Mouse (Mus musculus): Measurements from ENCODE around the gene Dab1.

Gene Dab1

DNA sequence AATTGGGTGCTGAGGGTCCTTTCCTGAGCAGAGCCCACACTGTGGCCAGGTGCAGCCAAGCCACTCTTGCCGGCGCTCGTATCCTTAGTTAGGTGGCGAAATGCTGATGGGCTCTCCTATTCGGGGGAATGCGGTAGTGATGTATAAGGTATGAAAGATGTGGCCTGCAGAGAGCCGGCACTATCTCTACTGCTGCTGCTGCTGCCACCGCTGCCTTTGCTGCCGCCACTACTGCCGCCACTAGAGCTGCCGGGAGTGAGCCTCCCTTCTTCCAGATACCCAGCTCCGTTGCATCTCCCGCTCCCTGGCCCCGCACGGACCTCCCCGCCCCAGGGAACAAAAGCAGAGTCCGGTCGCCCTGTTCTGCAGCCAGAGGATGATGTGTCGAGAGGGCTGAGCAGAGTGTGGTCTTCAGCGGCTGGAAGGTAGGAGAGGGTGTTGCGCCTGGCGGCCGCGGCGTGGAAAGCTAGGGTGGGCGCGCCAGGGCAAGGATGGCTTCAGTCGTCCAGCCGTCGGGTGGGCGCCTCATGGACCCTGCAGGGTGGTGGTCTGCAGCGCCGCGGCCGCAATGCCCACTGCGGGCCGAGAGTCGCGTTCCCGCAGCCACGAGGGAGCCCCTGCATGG is at the start of gene Dab1:
Gene Dab1 (plus strand): TSS at position 39 of the 625 bp plus-strand sequence.
- peak in 1 of 2 experiments; percentile 15 for DNase-seq

DNA sequence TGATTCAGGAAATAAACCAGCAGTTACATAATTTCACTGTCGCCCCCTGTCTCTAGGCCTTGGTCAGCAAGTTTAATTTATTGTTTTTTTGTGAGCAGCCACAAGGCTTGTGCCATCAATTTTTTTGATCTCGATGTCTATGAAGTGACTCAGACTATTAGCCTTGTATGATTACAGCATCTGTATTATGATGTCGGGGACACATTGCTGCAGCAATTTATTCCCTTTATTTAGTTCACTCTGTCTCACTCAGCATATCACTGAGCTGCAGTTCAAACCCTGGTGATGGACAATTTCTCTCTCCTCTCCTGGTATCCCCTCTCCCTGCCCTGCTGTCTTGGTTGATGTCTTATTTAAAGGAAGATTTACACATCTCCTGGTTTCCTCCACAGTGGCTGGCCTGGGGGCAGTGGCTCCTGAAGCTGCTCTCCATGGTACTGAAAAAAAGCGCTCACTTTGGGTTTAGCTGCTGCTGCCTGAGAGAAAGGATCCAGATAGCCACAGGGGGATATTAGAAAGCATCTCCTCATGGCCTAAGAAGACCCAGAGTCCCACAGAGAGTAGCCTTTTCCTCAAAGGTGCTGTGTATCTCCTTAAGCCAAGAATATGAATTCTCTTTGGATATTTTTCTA is 47.3 kb upstream of the Dab1 start:
- no peak for DNase-seq

DNA sequence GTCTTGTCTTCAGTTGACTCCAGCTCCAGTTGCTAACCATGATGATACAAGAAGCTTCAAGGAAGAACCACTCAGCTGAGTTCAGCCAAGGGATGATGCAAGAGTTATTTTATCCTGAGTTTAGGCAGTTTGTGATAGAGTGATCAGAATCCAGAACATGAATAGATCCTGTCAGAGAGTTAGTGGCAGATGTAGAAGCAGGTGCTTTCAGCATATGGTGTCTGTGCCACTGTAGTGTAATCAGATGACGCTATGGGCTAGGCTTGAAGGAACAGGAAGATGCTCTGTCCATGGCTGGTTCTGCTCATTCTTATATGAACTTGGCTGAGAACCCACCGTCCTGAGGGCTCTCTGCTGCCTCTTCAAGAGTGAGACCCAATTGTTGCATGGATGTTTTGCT is 43.6 kb upstream of the Dab1 start:
- DNase-seq: no peak

DNA sequence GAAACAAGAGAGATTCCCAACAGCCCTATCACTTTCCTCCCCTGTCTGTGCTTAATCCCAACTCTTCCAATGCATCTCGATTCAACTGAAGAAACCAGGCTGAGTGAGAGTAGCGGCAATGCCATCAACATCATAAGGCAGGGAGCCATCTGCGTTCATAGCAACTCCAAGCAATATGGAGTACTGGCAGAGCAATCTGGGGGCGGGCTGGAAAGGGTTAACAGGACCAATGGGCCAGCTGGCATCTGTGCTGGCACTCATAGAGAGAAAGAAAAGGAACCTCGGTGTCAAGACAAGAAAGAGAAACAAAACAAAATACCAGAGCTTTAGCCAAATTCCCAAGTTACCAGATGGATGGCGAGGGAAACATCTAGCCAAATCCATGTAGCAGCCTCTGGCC is 42.9 kb upstream of the Dab1 start:
- peak in 1 of 2 experiments; percentile 17 for DNase-seq

DNA sequence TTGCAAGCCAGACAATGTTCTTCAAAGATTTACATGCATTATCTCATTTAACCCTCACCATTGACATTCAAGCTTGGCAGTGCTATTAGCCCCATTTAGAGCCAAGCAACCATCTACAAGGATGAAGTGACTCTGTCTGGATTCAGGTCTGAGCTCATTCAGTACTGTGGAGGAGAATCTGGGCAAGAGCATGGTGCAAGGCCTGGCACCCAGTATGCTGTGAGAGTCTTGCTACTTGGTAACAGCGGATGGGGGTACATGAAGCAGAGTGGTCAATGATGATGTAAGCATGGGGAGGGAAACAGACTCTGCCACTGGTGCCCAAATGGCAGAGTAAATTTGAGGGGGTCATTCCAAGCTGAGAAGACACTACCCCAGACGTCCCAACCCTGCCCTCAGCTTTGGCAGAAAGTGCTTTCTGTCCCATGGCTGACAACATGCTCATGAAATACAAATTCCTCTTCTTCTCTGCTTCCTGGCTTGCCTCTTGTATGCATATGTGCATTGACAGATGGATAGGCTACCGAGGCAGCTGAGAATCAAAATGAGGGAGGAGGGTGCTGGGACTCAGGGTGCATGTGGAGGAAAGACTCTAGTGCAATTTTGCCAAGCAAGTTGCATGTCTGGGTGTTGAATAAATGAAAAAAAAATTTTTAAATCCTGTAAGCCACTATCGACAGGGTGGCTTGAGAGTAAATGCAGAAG is 41.9 kb upstream of the Dab1 start:
- DNase-seq: peak in 1 of 2 experiments; percentile 22

DNA sequence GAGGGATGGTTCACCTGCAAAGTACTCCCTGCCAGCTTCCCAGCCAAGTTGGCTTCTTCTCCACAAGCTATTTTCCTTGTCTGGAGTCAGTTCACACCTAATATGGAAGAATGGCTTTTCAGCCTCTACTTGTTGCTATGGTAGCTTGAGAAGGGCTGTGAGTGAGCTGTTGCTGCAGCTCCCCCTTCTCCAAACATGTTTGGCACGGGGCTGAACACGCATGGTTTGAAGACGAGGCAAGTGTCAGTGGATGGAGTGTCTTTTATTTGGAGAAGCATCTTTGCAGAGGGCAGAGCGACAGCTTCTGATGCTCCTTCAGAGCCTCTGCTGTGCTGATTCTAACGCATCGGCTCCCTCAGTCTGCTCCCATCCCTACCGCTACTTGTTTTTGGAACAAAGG is 41.3 kb upstream of the Dab1 start:
- no peak for DNase-seq

DNA sequence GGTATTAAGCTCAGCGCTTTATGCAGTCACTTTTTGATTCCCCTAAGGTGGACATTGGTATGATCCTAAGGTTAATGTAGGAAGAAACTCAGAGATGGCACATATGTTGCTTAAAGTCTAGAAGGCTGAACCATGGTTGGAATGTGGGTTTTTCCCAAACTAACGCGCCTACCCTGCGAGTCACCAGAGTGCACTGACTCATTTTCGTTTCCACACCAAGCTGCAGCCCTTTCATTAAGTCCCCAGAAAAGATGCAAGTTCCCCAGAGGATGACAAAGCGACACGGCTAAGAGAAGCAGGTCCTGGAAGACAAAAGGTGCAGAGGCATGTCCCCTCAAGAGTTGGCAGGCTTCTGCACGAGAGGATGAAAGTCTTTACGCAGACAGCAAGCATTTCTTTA is 39.1 kb upstream of the Dab1 start:
- DNase-seq: no peak

DNA sequence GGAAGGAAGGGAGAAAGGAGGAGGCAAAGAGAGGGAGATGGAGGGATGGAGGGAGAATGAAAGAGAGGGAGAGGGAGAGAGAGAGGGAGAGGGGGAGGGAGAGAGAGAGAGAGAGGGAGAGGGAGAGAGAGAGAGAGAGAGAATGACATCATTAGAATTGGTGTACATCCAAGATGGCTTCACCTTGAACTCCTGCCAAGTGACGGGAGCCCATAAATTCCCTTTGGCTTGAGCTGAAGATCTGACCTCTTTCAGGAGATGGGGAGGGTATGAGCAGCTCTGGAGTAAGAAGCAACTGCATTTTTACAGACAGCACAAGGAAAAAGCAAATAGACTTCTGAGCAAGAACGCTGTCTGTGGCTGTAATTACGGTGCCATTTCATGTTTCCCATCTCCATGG is 4.1 kb upstream of the Dab1 start:
- DNase-seq: peak in 1 of 2 experiments; percentile 16

DNA sequence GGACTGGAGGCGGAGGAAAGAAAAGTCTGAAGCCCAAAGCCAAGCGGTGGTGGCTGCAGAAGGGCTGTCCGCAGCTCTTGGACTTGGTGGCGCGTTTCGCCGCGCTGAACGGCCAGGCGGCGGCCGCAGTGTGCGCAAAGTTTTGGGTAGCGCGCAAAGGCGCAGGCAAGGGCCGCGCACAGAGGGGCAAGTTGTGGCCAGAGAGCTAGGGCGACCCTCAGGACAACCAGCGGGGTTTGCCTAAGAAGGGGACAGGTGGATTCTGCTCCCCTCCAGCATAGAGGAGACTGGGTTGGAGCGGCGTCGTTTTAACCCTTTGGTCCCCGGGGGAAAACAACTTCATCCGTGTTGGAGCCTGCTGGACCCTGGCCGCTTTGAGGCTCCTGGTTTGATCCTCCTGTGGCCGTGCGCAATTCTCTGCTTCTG is 800 bp downstream of the Dab1 start:
- peak; percentile 19 to 36 for DNase-seq

DNA sequence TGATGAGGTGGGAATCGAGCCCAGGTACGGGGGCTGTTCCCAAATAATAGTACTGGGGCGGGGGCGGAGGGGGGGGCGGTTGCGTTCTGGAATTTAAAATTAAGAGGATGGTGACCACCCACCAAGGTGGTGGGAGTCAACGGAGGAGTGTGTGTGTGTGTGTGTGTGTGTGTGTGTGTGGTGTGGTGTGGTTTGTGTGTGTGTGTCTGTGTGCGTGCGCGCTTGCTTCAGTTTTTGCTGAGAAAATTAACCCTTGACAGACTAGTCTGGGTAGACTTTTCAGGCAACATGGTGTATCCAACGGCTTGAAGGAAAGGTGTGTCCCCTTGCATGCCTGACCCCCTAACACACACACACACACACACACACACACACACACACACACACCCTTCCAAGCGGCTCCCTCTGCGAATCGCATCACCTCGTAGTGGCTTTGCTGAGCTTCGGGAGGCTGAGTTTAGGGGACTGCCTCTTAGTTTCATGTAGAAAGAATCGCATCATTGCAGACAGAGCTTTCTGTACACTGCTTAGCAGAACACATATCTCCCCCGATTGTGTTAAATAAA is 1.5 kb downstream of the Dab1 start:
- no peak for DNase-seq

DNA sequence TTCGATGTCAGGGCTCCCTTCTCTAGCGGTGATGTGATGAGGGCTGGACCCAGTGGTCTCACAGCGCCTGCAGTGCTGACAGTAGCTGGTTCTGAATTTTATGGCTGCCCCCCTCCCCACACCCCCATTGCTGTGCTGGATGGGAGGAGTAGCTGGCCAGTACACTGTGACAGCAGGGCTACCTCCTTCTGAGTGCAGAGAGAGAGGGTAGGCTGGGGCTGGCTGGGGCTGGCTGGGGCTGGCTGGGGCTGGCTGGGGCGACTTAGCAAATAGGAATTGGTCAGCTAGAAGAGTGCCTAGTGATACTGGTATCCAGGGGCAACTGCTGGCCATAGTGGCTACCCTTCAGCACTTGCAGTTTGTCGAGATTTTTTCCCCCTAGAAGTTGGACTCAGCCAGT is 2.4 kb downstream of the Dab1 start:
- no peak for DNase-seq

DNA sequence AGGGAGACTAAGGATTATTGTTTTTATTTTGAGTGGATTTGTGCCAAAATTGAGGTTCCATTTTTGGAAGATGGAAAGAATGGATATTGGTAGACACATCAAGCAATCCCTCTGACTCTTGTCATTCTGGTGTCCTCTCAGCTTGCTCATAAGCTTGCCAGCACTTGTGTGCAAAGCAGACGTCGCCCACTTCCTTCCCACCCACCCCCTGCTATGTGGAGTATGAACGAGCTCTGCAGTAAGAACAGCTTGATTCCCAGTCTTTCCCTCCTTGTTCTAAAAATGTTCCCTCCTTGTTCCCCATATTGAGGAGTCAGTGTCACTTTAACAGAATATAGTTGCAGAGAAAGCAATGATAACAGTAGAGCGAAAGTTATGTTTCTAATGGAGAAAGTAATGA is 11.0 kb downstream of the Dab1 start:
- DNase-seq: no peak

DNA sequence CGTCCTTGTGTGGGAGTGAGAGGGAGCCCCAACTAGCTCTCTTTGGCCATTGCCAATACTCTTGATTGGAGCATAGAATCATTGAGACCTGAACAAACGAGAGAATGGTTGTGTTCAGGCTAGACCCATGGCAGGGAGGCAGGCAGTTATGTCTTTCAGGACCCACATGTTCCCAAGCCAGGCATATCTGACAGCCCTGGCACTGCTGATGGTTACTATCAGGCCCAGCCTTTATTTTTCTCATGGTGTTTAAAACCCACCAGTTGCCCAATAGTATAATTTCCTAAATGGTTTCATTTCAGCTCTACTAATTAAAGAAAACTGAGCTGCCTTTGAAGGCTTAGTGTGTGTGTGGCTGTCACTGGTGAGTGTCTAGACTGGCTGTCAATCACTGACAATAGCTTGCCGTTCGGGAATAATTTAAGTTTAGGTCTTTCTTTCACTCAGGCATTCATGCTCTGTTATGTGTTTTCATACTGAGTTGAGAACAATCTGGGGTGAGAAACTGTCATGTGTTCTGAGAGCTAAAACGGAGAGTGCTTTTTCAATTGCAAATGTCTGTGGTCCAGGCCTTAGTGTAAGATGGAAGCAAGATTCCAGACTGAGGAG is 17.1 kb downstream of the Dab1 start:
- DNase-seq: no peak

DNA sequence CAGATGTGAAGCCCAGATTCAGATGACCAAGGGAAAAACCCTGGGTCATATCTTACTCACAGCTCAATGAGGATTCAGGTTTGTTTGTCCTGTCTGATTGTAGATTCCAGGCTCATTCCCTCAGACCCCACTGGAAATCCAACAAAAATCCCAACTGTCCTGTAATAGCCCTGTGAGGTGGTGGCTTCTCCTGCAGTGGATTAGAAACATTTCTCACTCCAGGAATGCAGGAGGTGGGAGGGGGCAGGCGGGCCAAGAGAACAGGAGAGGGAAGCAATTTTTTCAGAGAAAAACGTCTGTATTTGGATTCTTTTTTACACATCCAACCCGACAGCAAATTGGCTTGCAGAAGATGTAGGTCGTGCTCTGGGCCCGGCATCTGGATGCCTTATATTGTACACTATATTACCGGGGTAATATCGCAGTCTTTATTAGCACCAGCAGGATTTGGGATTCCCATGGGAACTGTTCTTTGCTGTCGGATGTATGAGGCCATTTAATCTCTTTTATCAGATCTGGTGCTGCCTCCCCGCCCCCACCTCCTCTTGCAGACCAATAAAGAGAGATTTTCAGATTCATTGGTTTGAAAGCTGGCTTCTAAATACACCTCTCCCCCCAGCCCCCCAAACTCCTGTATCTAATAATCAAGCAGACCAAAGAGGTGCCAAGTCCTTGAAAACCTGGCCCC is 29.2 kb downstream of the Dab1 start:
- DNase-seq: no peak

DNA sequence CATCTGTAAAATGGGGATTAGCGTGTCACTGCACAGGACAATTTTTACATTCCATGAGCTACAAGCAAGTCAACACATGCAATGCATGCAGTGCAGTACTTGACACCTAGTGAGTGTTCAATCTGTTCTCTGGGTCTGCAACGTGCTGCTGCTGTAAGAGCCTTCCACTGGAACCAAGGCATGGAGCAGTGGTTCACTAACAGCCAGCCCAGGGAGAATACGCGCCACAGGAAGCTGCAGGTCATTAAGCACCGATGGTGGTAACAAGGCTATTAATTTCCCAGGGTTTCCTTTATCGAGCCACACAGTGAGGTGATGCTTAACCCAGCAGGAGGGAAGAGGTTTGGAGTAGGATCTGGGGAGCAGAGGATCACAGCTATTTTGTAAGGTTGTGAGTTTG is 36.6 kb downstream of the Dab1 start:
- no peak for DNase-seq

DNA sequence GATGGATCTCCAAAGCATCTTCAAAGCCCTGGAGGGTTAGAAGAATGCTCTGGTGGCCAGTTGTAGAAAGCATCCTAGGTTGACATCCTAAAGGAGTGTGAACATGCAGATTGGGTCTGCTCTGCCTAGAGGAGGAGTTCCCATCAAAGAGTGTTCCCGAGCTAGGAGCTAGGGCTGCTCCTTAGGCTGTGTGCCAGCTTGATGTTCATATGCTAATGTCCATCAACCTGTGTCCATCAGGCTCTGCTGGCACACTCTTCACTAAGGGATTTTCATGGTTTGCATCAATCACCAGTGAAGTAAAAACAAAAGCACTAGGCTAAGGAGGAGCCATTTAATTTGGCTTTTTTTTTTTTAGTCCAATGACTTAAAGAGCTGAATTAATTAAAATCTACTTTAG is 42.2 kb downstream of the Dab1 start:
- DNase-seq: no peak

DNA sequence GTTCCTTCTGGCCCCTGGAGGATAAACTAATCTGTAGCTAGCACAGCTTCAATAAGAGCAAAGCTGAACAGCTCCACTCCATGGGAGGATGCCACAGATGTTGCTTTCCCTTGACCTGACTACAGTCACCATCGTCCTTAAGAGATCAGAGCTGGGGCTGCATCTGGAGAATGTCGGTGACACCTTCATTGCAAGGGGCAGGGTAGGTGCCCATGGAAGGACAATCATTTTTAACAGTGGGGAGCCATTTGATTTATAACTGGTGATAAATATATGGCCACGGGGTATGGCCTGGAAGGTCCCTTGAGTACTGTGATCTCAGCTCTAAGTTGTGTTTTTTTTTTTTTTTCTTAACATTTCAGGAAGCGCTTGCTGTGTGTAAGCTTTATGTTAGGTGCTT is 48.3 kb downstream of the Dab1 start:
- no peak for DNase-seq

DNA sequence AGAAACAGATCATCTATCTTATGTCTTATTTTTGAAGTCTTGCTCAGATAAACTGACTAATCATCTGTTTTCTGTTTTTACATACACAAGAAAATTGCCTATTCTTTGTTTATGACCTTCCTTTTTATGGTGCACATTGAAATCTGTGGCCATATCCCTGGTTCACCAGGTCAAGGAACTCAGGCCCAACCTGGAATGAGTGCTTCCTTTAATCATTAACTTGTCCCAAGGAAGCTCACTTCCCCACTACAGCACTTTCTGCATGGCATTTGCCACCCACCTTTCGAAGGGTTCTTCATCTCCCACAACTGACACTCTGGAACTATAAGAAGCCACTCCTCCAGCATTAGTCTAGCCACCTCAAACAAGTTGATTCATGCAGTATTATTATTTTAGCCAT is 58.0 kb downstream of the Dab1 start:
- DNase-seq: no peak

DNA sequence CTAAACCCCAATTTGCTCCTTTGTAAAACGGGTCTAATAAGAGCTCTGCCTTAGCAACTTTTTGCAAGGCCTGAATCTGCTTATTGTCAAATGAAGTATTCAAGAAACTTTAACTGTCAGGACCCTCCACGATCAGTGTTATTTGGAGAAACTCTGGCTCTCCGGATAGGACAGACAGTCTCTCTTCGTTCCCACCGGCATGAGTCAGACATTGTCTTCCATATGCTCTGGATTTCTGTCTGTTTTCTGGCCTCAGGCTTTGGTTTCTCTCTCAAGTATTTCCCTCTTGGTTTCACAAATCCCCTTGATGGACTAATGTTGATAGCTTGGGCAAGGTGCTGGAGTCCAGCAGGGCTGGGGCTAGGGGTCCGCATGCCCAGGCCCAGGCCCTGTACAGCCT is 59.3 kb downstream of the Dab1 start:
- no peak for DNase-seq

DNA sequence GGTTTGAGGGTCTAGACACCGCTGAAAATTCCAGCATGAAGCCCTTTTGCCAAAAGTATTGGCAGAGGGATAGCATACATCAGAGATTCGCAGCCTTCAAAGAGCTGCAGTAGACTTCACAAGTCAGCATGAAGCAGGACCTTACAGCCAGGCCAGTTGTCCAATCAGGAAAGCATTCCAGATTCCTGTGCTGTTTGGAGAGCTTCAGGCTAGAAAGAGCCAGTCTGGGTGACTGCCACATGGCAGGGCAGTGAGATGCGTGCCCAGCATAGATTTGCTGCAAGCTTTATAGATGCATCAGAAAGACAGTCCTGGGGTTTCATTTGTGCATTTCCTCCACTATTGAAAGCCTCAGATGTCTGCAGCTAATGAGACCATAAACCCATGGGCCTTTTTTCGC is 66.0 kb downstream of the Dab1 start:
- DNase-seq: peak; percentile 78 to 86

DNA sequence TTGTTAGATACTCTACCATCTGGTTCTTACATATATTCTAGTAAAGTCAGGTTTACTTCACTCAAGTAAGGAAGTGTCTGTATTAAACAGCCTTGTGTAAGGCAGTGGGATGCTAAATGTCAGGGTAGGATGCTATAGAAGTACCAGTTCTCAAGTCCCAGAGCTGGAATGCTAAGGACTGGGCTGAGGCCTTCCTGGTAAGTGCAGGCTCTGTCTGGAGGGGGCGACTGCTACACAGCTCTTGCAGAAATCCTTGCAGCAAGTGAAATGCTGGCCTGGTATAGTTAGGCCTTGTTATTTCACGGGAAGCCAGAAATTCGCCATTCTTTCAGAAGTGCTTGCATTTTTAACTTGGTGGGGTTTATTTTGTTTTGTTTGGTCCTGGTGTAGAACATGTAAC is 72.6 kb downstream of the Dab1 start:
- peak in 1 of 2 experiments; percentile 23 for DNase-seq

DNA sequence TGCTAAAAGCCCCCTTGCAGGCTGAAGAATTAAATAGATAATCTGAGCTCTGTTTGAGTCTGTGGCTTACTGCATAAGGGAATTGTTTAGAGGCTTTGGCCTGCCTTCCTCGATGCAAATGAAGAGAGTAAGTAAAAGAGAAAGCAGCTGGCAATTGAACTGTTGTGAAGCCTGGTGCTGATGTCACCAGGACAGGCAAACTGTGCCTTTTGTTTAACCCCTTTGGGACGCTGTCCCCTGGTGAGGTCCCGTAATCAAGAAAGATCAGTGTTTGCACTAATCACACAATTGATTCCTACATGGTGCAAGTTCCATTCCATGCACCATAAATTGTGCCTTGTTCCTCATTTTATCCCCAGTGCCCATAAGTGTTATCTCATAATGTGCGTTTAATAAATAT is 80.6 kb downstream of the Dab1 start:
- DNase-seq: no peak

DNA sequence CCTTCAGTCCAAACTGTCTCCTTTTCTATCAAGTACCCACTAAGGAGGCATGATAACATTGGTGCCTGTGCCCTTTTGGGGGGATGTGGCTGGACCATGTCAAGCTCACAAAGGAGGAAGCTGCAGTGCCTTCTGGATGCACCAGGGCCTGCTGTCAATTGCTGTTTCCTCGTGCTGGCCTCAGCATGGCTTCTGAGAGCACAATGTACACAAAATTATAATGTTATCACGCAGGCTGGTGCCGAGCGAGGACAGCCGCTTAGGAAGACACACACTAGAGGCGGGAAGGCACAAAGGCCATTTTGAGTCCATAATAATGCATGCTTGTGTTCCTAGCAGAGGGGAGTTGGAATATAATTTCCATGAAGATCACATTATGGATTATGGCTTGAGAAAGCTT is 81.2 kb downstream of the Dab1 start:
- DNase-seq: no peak

Measured in cerebellum, postnatal 25 days (tissue).